Mouse (Mus musculus) monocyte, adult 2 months (primary cell): ENCODE measurements around the gene Gm10717.
"Not testable (repeated sequence)": the region's sequence is repeated elsewhere in the genome, so short reads cannot be mapped to it uniquely, and the experiment has no call there.

Experiments
- DNase-seq, 2 experiments: peaks; one replicate each; pipeline ENCODE4 v3.0.0; 2022; ENCODE audit warnings: low spot score in 2 of 2, low read depth in 1 of 2

The Gm10717 gene

GRCm38 (mm10) chr9:3024912-3025467, at the start of gene Gm10717:
Gm10717 (plus strand) TSS chr9:3025417.
- DNase-seq, result peak; percentile 29 to 57

GRCm38 (mm10) chr9:3000445-3000972, 24.7 kb upstream of the Gm10717 start, which contains the start of gene Gm10722:
Gm10722 (plus strand) TSS chr9:3000922.
- DNase-seq, result peak; percentile 12 to 52

- DNase-seq, result peak; percentile 16 to 23
Measured at GRCm38 (mm10) chr9:3001006-3001405, 24.2 kb upstream of the Gm10717 start.

- peak; percentile 97 to 100 for DNase-seq
Measured at GRCm38 (mm10) chr9:3001948-3002659, 23.1 kb upstream of the Gm10717 start.

- DNase-seq, result not testable (repeated sequence)
Measured at GRCm38 (mm10) chr9:3002794-3003396, 22.3 kb upstream of the Gm10717 start, which contains the start of gene Gm11168. Gm11168 (plus strand) TSS chr9:3003346.

GRCm38 (mm10) chr9:3006179-3006578, 19.0 kb upstream of the Gm10717 start:
- DNase-seq, result not testable (repeated sequence)

GRCm38 (mm10) chr9:3006636-3007035, 18.6 kb upstream of the Gm10717 start:
- DNase-seq, result peak; percentile 100

- not testable (repeated sequence) for DNase-seq
Measured at GRCm38 (mm10) chr9:3007272-3007671, 17.9 kb upstream of the Gm10717 start.

- DNase-seq, result not testable (repeated sequence)
Measured at GRCm38 (mm10) chr9:3009331-3009730, 15.9 kb upstream of the Gm10717 start.

GRCm38 (mm10) chr9:3012054-3012621, 13.1 kb upstream of the Gm10717 start:
- DNase-seq, result not testable (repeated sequence)

GRCm38 (mm10) chr9:3012733-3013279, 12.4 kb upstream of the Gm10717 start, which contains the start of gene Gm10721:
Gm10721 (plus strand) TSS chr9:3013140.
- not testable (repeated sequence) for DNase-seq

GRCm38 (mm10) chr9:3015354-3015753, 9.9 kb upstream of the Gm10717 start, which contains the start of gene Gm10720:
Gm10720 (plus strand) TSS chr9:3015654.
- not testable (repeated sequence) for DNase-seq

GRCm38 (mm10) chr9:3015896-3016295, 9.3 kb upstream of the Gm10717 start:
- DNase-seq, result not testable (repeated sequence)

GRCm38 (mm10) chr9:3017108-3017507, 8.1 kb upstream of the Gm10717 start, which contains the start of gene Gm10719:
Gm10719 (plus strand) TSS chr9:3017408.
- not testable (repeated sequence) for DNase-seq

GRCm38 (mm10) chr9:3018944-3019343, 6.3 kb upstream of the Gm10717 start:
- DNase-seq, result not testable (repeated sequence)

GRCm38 (mm10) chr9:3019835-3020727, 5.1 kb upstream of the Gm10717 start:
- DNase-seq, result peak; percentile 26 to 42

GRCm38 (mm10) chr9:3022316-3023008, 2.8 kb upstream of the Gm10717 start:
- peak; percentile 70 to 82 for DNase-seq

- peak; percentile 67 to 68 for DNase-seq
Measured at GRCm38 (mm10) chr9:3023312-3023984, 1.8 kb upstream of the Gm10717 start, which contains the start of gene Gm10718. Gm10718 (plus strand) TSS chr9:3023547.
